Mouse (Mus musculus) liver, embryonic 16.5 days (tissue): ENCODE measurements around the gene 9030025P20Rik. TPM values are rescaled to one million over a fixed set of nuclear protein-coding genes. Genes with fewer than 3 reads are reported as not detected.
A peak's percentile ranks its signal among the peaks of the same experiment; 100 is the strongest.
"Not testable (repeated sequence)": the region's sequence is repeated elsewhere in the genome, so short reads cannot be mapped to it uniquely, and the experiment has no call there.

Experiments
- ATAC-seq: fragments of 200-750 bp; cut with Nextera tagmentation; 2 replicates; pipeline ENCODE4 v1.8.0; 2017; ENCODE audit warnings: low read depth, mild to moderate bottlenecking, moderate number of reproducible peaks, moderate library complexity
- H3K27ac ChIP-seq: fragments of 300-500 bp; sonication (generic); 2 replicates; pipeline ENCODE4 v1.5.1; 2014; ENCODE audit warnings: mild to moderate bottlenecking, low read length
- H3K27me3 ChIP-seq: fragments of 300-500 bp; sonication (generic); 2 replicates; pipeline ENCODE4 v1.6.1; 2014; ENCODE audit warnings: low read depth, low read length, mixed read lengths; ENCODE audit not compliant: control insufficient read depth, insufficient read depth
- H3K36me3 ChIP-seq: fragments of 300-500 bp; sonication (generic); 2 replicates; pipeline ENCODE4 v1.6.1; 2014; ENCODE audit warnings: mild to moderate bottlenecking; ENCODE audit not compliant: control insufficient read depth, insufficient read depth
- H3K4me1 ChIP-seq: fragments of 300-500 bp; sonication (generic); 2 replicates; pipeline ENCODE4 v1.6.1; 2014; ENCODE audit warnings: low read depth, low read length, mixed read lengths; ENCODE audit not compliant: control insufficient read depth
- H3K4me2 ChIP-seq: fragments of 300-500 bp; sonication (generic); 2 replicates; pipeline ENCODE4 v1.6.1; 2014; ENCODE audit warnings: low read depth, low read length, mixed read lengths
- H3K4me3 ChIP-seq: fragments of 300-500 bp; sonication (generic); 2 replicates; pipeline ENCODE4 v1.5.1; 2014; ENCODE audit warnings: low read depth, mild to moderate bottlenecking, low read length
- H3K9ac ChIP-seq: fragments of 300-500 bp; sonication (generic); 2 replicates; pipeline ENCODE4 v1.6.1; 2014; ENCODE audit warnings: low read depth, low read length
- H3K9me3 ChIP-seq: fragments of 300-500 bp; sonication (generic); replicated peaks from 2 replicates; pipeline ENCODE4 v1.6.1; 2016; ENCODE audit warnings: low read length; ENCODE audit not compliant: control insufficient read depth
- WGBS: fragments of 180-500 bp; shearing (Covaris S2); extraction: QIAGEN DNeasy Blood & Tissue Kit; methylation state at CpG from one replicate; pipeline ENCODE4 v1.1.7; 2014; ENCODE audit not compliant: insufficient replicate concordance; 5-methylcytosine and 5-hydroxymethylcytosine counted together
- polyA plus RNA-seq: library from polyadenylated mRNA; unstranded; fragments of >200 nt; fragmentation: Nextera tagmentation; extraction: Ambion mirVana; gene quantifications from 2 replicates; pipeline ENCODE4 v1.2.1, GENCODE M21; 2015

The 9030025P20Rik gene
- polyA plus RNA-seq, 1 experiment from 2014 or later: 3.6 TPM

- H3K27me3 ChIP-seq, H3K9ac ChIP-seq, H3K4me3 ChIP-seq, H3K4me1 ChIP-seq, H3K4me2 ChIP-seq, H3K9me3 ChIP-seq, H3K36me3 ChIP-seq, H3K27ac ChIP-seq: not testable (repeated sequence)
- no CpG with 5 or more reads among the region's 3 CpGs for WGBS
- peak; percentile 32 for ATAC-seq
Observed at GRCm38 (mm10) chr17:15009088-15009487, 30.8 kb downstream of the 9030025P20Rik start.

- not testable (repeated sequence) for H3K36me3 ChIP-seq, H3K9me3 ChIP-seq, H3K4me1 ChIP-seq, H3K27ac ChIP-seq, H3K9ac ChIP-seq, H3K4me3 ChIP-seq, H3K27me3 ChIP-seq, H3K4me2 ChIP-seq
- no CpG with 5 or more reads among the region's 60 CpGs for WGBS
- peak; percentile 98 for ATAC-seq
Observed at GRCm38 (mm10) chr17:15009706-15010413, 31.6 kb downstream of the 9030025P20Rik start, which contains the start of gene Gm3435. TSS of gene Gm3435 (plus strand) at chr17:15010176.

- not testable (repeated sequence) for H3K9me3 ChIP-seq, ATAC-seq, H3K9ac ChIP-seq, H3K27me3 ChIP-seq, H3K36me3 ChIP-seq, H3K4me1 ChIP-seq, H3K4me3 ChIP-seq
- 83% methylated on average over 3 of the region's 3 CpGs for WGBS
- Histone ChIP-seq H3K27ac (peak overlapping the region; percentile 68), H3K4me2 (0 out of 2 replicates have a peak overlapping the region, but pooled peaks have one; percentile 30)
Observed at GRCm38 (mm10) chr17:15021503-15022220, 43.4 kb downstream of the 9030025P20Rik start.

GRCm38 (mm10) chr17:15023878-15024492 lies 45.7 kb downstream of the 9030025P20Rik start:
- H3K4me2 ChIP-seq, H3K27ac ChIP-seq, H3K9ac ChIP-seq, H3K9me3 ChIP-seq, H3K4me1 ChIP-seq, H3K4me3 ChIP-seq, H3K27me3 ChIP-seq, H3K36me3 ChIP-seq: not testable (repeated sequence)
- no CpG with 5 or more reads among the region's 97 CpGs for WGBS
- ATAC-seq: peak; percentile 78

- H3K27me3 ChIP-seq, H3K9me3 ChIP-seq, H3K4me2 ChIP-seq, H3K27ac ChIP-seq, H3K4me1 ChIP-seq, H3K4me3 ChIP-seq, H3K9ac ChIP-seq, H3K36me3 ChIP-seq: not testable (repeated sequence)
- WGBS: no CpG with 5 or more reads among the region's 48 CpGs
- peak; percentile 47 for ATAC-seq
Observed at GRCm38 (mm10) chr17:15024502-15025193, 46.4 kb downstream of the 9030025P20Rik start.

- H3K4me1 ChIP-seq, H3K4me2 ChIP-seq, H3K9ac ChIP-seq, H3K36me3 ChIP-seq, H3K4me3 ChIP-seq, H3K27ac ChIP-seq, H3K9me3 ChIP-seq, H3K27me3 ChIP-seq: not testable (repeated sequence)
- no CpG with 5 or more reads among the region's 6 CpGs for WGBS
- ATAC-seq: 0 out of 2 replicates have a peak, but pooled peaks have one; percentile 9
Observed at GRCm38 (mm10) chr17:15025513-15025912, 47.2 kb downstream of the 9030025P20Rik start.

- not testable (repeated sequence) for H3K36me3 ChIP-seq, H3K4me2 ChIP-seq, H3K9me3 ChIP-seq, H3K4me3 ChIP-seq, H3K27ac ChIP-seq, H3K27me3 ChIP-seq, H3K9ac ChIP-seq, H3K4me1 ChIP-seq
- WGBS: no CpG with 5 or more reads among the region's 4 CpGs
- ATAC-seq: peak; percentile 77
Observed at GRCm38 (mm10) chr17:15031414-15031813, 53.1 kb downstream of the 9030025P20Rik start.

- H3K27ac ChIP-seq, H3K9me3 ChIP-seq, H3K4me3 ChIP-seq, H3K9ac ChIP-seq, H3K4me2 ChIP-seq, H3K4me1 ChIP-seq, H3K27me3 ChIP-seq, H3K36me3 ChIP-seq: not testable (repeated sequence)
- peak; percentile 20; the same call in 1 of the 2 replicates for ATAC-seq
- WGBS: no CpG with 5 or more reads among the region's 3 CpGs
Observed at GRCm38 (mm10) chr17:15040455-15040854, 62.2 kb downstream of the 9030025P20Rik start.
